In the genomic region with DNA sequence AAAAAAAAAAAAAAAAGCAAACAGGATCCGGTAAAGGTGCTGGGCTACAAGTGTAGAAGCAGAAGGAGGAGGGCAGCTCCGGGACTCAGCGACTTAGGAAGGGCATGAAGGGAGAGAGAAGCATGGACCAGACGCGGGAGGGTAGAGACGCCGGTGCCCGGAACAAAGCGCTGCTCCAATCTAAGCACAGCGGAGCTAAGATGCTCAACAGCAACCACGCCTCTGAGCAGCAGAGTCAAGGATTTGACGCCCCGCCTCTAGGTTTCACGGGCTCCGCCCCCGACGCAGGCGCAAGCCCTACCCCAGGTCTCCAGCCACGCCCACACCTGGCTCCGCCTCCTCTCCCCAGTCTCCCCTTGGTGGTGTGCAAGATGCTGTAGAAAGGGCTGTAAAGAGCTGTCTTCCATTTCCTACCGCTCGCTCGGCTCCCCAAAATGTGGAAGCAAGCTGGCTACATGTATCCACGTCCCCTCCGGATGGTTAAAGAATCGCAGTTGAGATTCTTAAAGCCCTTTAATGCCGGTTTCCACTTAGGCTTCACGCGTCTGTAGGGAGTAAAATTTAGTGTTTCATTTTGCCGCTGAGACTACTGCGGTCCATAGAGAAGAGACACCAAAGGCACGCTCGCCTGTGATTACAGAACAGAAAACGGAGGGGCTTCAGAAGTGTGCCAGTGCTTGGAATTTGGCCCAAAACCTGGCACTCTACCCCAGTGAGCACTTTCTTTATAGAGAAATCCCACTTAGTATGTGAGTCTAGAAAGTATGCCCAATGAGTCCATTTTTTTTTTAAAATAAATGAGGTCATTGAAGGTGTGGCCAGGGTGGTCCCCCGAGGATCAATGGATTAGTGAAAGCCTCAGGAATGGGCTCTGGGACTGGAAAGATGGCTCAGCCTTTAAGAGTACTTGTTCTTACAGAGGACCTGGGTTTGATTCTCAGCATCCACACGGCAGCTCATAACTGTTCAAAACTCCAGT, we compare ENCODE assay signal across 8 mouse cellular contexts. TPM values are rescaled to one million over a fixed set of nuclear protein-coding genes. Genes with fewer than 3 reads are reported as not detected.
A peak's percentile ranks its signal among the peaks of the same experiment; 100 is the strongest.
DNase-seq lines count a peak whose midpoint lies in the region; ATAC-seq and TF ChIP-seq lines count a peak whose summit lies in the region.

A gene (minus strand): TSS at position 211 of the 979 bp plus-strand sequence.

- H3K9ac ChIP-seq in forebrain, embryonic 16.5 days (replicated peaks; ENCODE audit: low read depth, low read length) = peak within 1 kb of the TSS; percentile 95
- H3K9ac ChIP-seq in lung, embryonic 15.5 days = peak within 1 kb of the TSS; percentile 25; the same call in 1 of the 2 replicates

- H3K9me3 ChIP-seq in G1E (replicated peaks) = no peaks in the 10 kb centered on the region
- no peaks in the 10 kb centered on the region for H3K9me3 ChIP-seq in forebrain, embryonic 16.5 days (ENCODE audit: control insufficient read depth, low read length)
- no peaks in the 10 kb centered on the region for H3K9me3 ChIP-seq in lung, embryonic 15.5 days

- WGBS in forebrain, embryonic 16.5 days = 3% methylated on average over 36 of the region's 36 CpGs
- 3% methylated on average over 36 of the region's 36 CpGs for WGBS in lung, embryonic 15.5 days

- peak; percentile 81 for ATAC-seq in G1E (ENCODE audit: extremely low read depth, insufficient number of reproducible peaks, low FRiP score, poor library complexity, severe bottlenecking)
- peak; percentile 98 for ATAC-seq in forebrain, embryonic 16.5 days
- ATAC-seq in lung, embryonic 15.5 days (ENCODE audit: borderline replicate concordance, extremely low read depth, low FRiP score, low TSS enrichment) = peak; percentile 96

- peak within 1 kb of the TSS; percentile 87 for H3K4me2 ChIP-seq in forebrain, embryonic 16.5 days (ENCODE audit: low read length)
- peak within 1 kb of the TSS; percentile 96 for H3K4me2 ChIP-seq in lung, embryonic 15.5 days

- DNase-seq in G1E (ENCODE audit: low spot score) = peak; percentile 89
- peak; percentile 98 to 100 for DNase-seq in cerebellum, adult 18-20 months
- peak; percentile 85 for DNase-seq in heart, postnatal 4 days
- peak; percentile 93 to 94 for DNase-seq in layer of hippocampus, adult 8-10 months (ENCODE audit: low spot score in 2 of 2)
- DNase-seq in ovary, adult 18-20 months (ENCODE audit: low spot score) = peak; percentile 83
- DNase-seq in thymus, postnatal 0 days (ENCODE audit: low spot score) = peak; percentile 97

- H3K4me3 ChIP-seq in G1E (ENCODE audit: low read depth, low read length) = peak within 1 kb of the TSS; percentile 64; the same call in 1 of the 2 replicates
- H3K4me3 ChIP-seq in forebrain, embryonic 16.5 days (replicated peaks; ENCODE audit: low read length) = peak within 1 kb of the TSS; percentile 63
- peak within 1 kb of the TSS; percentile 48 for H3K4me3 ChIP-seq in lung, embryonic 15.5 days

- no peak for TF ChIP-seq CTCF in G1E (IDR thresholded peaks at IDR 0.05; ENCODE audit: low read depth, low read length)

- H3K27ac ChIP-seq in forebrain, embryonic 16.5 days (ENCODE audit: low read length) = peak within 1 kb of the TSS; percentile 93
- no peak within 1 kb of the TSS for H3K27ac ChIP-seq in lung, embryonic 15.5 days

- H3K4me1 ChIP-seq in G1E (ENCODE audit: insufficient read depth, low read depth, low read length) = peaks cover 21% of the 10 kb centered on the region
- H3K4me1 ChIP-seq in forebrain, embryonic 16.5 days (replicated peaks; ENCODE audit: control insufficient read depth, insufficient read depth, low read length) = peaks cover 28% of the 10 kb centered on the region
- H3K4me1 ChIP-seq in lung, embryonic 15.5 days = peaks cover 15% of the 10 kb centered on the region

- H3K27me3 ChIP-seq in G1E (ENCODE audit: insufficient read depth, low read length) = peaks cover 51% of the 10 kb centered on the region
- 0 out of 2 replicates have a peak, but pooled peaks cover 2% of the 10 kb centered on the region for H3K27me3 ChIP-seq in forebrain, embryonic 16.5 days (replicated peaks; ENCODE audit: control insufficient read depth, insufficient read depth, low read length)
- H3K27me3 ChIP-seq in lung, embryonic 15.5 days = peaks cover 72% of the 10 kb centered on the region

- H3K36me3 ChIP-seq in G1E (replicated peaks) = no peaks in the 10 kb centered on the region
- no peaks in the 10 kb centered on the region for H3K36me3 ChIP-seq in forebrain, embryonic 16.5 days (ENCODE audit: control insufficient read depth, insufficient read depth)
- no peaks in the 10 kb centered on the region for H3K36me3 ChIP-seq in lung, embryonic 15.5 days

RNA-seq across cellular contexts. Expression of the gene that starts here (rescaled TPM):
- total RNA-seq in G1E (2014; fragmentation: Nextera tagmentation) (not detected in 2 replicates), G1E (2017) (0.06 and 0.22 TPM in 2 replicates)
- polyA plus RNA-seq in G1E (2012) = not detected in 2 replicates
- polyA plus RNA-seq in forebrain, embryonic 16.5 days (2015; fragmentation: Nextera tagmentation; extraction: Ambion mirVana) = 51.6 and 56.6 TPM in 2 replicates
- total RNA-seq in heart, postnatal 4 days (2021) = under 1 TPM; 0.12 to 0.27 TPM
- total RNA-seq in layer of hippocampus, adult 8-10 months (2022) = 10 to 100 TPM; 32.9 to 40.8 (median 37.7) TPM
- polyA plus RNA-seq in lung, embryonic 15.5 days (2015; fragmentation: Nextera tagmentation; extraction: Ambion mirVana) = 0.91 and 0.96 TPM in 2 replicates
- 0.17 and 0.31 TPM in 2 replicates for polyA plus RNA-seq in thymus, postnatal 0 days (2015; fragmentation: Nextera tagmentation; extraction: Ambion mirVana)

Comparison
In these comparisons a context has a peak if more than half of its experiments do, and no peak if none do; other contexts are left out.
1. RNA of the gene that starts here (total RNA-seq): 32.9 to 40.8 TPM in layer of hippocampus, adult 8-10 months; 0.12 to 0.27 TPM in heart, postnatal 4 days and 0.06 to 0.22 TPM in G1E; every median in the first group is over 10 times any median in the second.
2. RNA of the gene that starts here (polyA plus RNA-seq): 51.6 to 56.6 TPM in forebrain, embryonic 16.5 days; 0.91 to 0.96 TPM in lung, embryonic 15.5 days, 0.17 to 0.31 TPM in thymus, postnatal 0 days and not detected in G1E; every median in the first group is over 10 times any median in the second.
3. Peak in DNase-seq, ATAC-seq and H3K4me3 ChIP-seq in G1E; RNA of the gene not detected or under 1 TPM.
4. Peak in DNase-seq in heart, postnatal 4 days; RNA of the gene not detected or under 1 TPM.
5. Peak in ATAC-seq, H3K4me3 ChIP-seq, H3K9ac ChIP-seq and H3K4me2 ChIP-seq in lung, embryonic 15.5 days; RNA of the gene not detected or under 1 TPM.
6. Peak in DNase-seq in thymus, postnatal 0 days; RNA of the gene not detected or under 1 TPM.
7. Peak in every context shown above with its lines, with median percentiles within 50 percentile points of each other: ATAC-seq, DNase-seq and H3K4me3 ChIP-seq.